Mouse (Mus musculus): ENCODE data around the gene Hist1h1d.

- TF ChIP-seq POLR2A (IDR thresholded peaks at IDR 0.05; ENCODE audit: control insufficient read depth in 1 of 2, insufficient read depth in 1 of 2, low read depth in 1 of 2, low read length in 2 of 2, poor library complexity in 1 of 2) (no peak), TCF12 (IDR thresholded peaks at IDR 0.05; ENCODE audit: low read depth, low read length) (no peak), MAZ (IDR thresholded peaks at IDR 0.05; ENCODE audit: low read depth, low read length) (no peak), BHLHE40 (IDR thresholded peaks at IDR 0.05; ENCODE audit: borderline replicate concordance, low read depth, low read length) (no peak), MAX (IDR thresholded peaks at IDR 0.05; ENCODE audit: low read length) (no peak), ETS1 (IDR thresholded peaks at IDR 0.05; ENCODE audit: low read depth, low read length) (no peak)
Observed at GRCm38 (mm10) chr13:23586940-23587225, 33.8 kb downstream of the Hist1h1d start.
